Mouse (Mus musculus) liver, adult 2 months (tissue): ENCODE data around the gene Zmiz1.

Experiments
- CTCF ChIP-seq: fragments of 200-500 bp; IDR thresholded peaks from 2 replicates; pipeline ENCODE4 v1.5.1; 2011; ENCODE audit warnings: low read depth, low read length, control low read depth
- POLR2A ChIP-seq: fragments of 200-500 bp; IDR thresholded peaks from 2 replicates; pipeline ENCODE4 v1.6.1; 2011; ENCODE audit warnings: low read length, control low read depth; ENCODE audit not compliant: insufficient read depth; ENCODE audit errors: extremely low read depth

- TF ChIP-seq CTCF, result no peak
- TF ChIP-seq POLR2A, result no peak
Observed at GRCm38 (mm10) chr14:25686216-25686945, 227.4 kb downstream of the Zmiz1 start.
